Mouse (Mus musculus) heart, embryonic 10.5 days (tissue): ENCODE data around the gene Ppp3r1. TPM values are rescaled to one million over a fixed set of nuclear protein-coding genes. Genes with fewer than 3 reads are reported as not detected.

Source experiments
- DNase-seq: peaks from one replicate; pipeline ENCODE4 v3.0.0-alpha.2; 2017; ENCODE audit warnings: low spot score
- H3K27ac ChIP-seq: fragments of 300-500 bp; sonication (generic); 2 replicates; pipeline ENCODE4 v1.5.1; 2016; ENCODE audit warnings: mild to moderate bottlenecking
- H3K27me3 ChIP-seq: fragments of 300-500 bp; sonication (generic); 2 replicates; pipeline ENCODE4 v1.6.1; 2016; ENCODE audit warnings: mild to moderate bottlenecking; ENCODE audit not compliant: poor library complexity, insufficient read depth, severe bottlenecking
- H3K36me3 ChIP-seq: fragments of 300-500 bp; sonication (generic); 2 replicates; pipeline ENCODE4 v1.6.1; 2016; ENCODE audit warnings: mild to moderate bottlenecking, moderate library complexity
- H3K4me1 ChIP-seq: fragments of 300-500 bp; sonication (generic); 2 replicates; pipeline ENCODE4 v1.6.1; 2016; ENCODE audit warnings: mild to moderate bottlenecking
- H3K4me3 ChIP-seq: fragments of 300-500 bp; sonication (generic); 2 replicates; pipeline ENCODE4 v1.5.1; 2016; ENCODE audit warnings: mild to moderate bottlenecking, moderate library complexity
- H3K9me3 ChIP-seq: fragments of 300-500 bp; sonication (generic); 2 replicates; pipeline ENCODE4 v1.6.1; 2016; ENCODE audit warnings: mild to moderate bottlenecking, moderate library complexity
- WGBS: fragments of 180-500 bp; shearing (Covaris S2); methylation state at CpG from one replicate; pipeline ENCODE4 v1.1.7; 2016; 5-methylcytosine and 5-hydroxymethylcytosine counted together
- polyA plus RNA-seq: library from polyadenylated mRNA; unstranded; fragments of >200 nt; fragmentation: Nextera tagmentation; extraction: Ambion mirVana; gene quantifications from 2 replicates; pipeline ENCODE4 v1.2.1, GENCODE M21; 2016

The Ppp3r1 gene
- polyA plus RNA-seq = 75.1 and 76.7 TPM in 2 replicates

DNA sequence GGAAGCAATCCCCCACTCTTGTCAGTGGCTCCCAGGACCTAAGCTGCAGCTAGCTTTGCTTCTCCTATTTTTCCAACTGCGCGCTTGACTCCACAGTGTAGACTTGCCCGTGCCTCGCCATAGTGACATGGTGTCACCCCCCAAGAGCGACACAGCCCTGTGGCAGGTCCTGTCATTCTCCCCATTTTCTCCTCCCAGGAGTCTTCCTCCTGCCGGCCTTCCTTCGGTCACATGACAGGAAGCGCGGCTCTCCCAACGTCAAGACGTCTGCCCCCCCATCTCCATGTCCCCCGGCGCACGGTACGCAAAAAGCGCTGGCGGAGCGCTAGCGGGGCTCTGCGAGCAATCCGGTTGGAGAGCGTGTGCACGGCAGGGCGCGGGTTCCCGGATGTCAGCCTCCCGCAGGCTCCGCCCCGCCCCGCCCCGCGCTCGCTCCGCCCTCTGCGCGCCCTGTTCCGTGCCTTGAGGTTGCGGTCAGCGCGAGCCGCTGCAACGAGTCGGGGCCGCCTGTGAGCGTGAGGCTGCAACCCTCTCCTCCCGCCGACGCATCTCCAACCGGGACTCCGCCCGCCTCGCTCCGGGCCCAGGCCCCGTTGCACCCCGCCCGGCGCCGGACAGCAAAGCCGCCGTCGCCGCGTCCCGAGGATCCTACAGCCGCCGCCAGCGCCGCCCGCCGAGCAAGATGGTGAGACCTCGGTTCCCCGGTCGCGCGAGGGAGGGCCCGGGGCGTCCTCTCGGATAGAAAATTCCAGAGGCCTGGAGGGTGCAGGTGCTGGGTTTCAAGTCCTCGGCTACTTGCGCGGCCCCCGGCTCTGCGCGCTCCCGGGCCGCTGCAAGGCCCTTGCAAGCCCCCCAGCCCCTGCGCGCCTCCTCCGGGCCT is at the start of gene Ppp3r1:
Gene Ppp3r1 (plus strand): TSS at position 406 of the 880 bp plus-strand sequence.
- WGBS = under 1% methylated on average over 80 of the region's 89 CpGs
- Histone ChIP-seq H3K4me3 (peak within 1 kb of the TSS; percentile 98), H3K36me3 (no peaks in the 10 kb centered on the region), H3K27me3 (no peaks in the 10 kb centered on the region), H3K4me1 (peaks cover 13% of the 10 kb centered on the region), H3K9me3 (no peaks in the 10 kb centered on the region), H3K27ac (peak within 1 kb of the TSS; percentile 97)
- peak; percentile 96 for DNase-seq

GRCm38 (mm10) chr11:17112419-17113090 is 46.5 kb upstream of the Ppp3r1 start:
- Histone ChIP-seq H3K36me3 (no peaks in the 10 kb centered on the region), H3K4me1 (no peaks in the 10 kb centered on the region), H3K9me3 (no peaks in the 10 kb centered on the region), H3K4me3 (no peak overlapping the region), H3K27ac (no peak overlapping the region), H3K27me3 (no peaks in the 10 kb centered on the region)
- WGBS = 62% methylated on average over 1 of the region's 1 CpGs
- DNase-seq = no peak

DNA sequence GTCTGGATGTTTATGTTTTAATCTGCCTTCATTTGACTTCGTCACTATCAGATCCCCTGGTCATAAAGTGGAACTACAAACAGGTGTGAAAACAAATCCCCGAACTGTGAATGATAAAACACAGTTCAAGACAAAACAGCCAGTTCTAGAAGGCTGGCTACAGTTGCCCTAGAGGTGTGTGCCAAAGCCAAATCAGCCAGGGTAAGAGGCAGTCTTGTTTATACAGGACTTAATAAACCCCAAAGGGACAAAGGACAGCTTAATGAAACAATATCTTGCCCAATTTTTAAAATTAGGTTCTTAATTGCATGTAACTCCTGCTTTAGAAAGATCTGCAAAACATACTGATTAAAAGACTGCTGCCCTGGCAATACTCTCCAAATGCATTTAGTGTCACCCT is 32.6 kb upstream of the Ppp3r1 start:
- H3K36me3 ChIP-seq = no peaks in the 10 kb centered on the region
- H3K27me3 ChIP-seq = no peaks in the 10 kb centered on the region
- no peak overlapping the region for H3K27ac ChIP-seq
- 59% methylated on average over 2 of the region's 2 CpGs for WGBS
- DNase-seq = no peak
- H3K4me3 ChIP-seq = no peak overlapping the region
- no peaks in the 10 kb centered on the region for H3K9me3 ChIP-seq
- no peaks in the 10 kb centered on the region for H3K4me1 ChIP-seq

DNA sequence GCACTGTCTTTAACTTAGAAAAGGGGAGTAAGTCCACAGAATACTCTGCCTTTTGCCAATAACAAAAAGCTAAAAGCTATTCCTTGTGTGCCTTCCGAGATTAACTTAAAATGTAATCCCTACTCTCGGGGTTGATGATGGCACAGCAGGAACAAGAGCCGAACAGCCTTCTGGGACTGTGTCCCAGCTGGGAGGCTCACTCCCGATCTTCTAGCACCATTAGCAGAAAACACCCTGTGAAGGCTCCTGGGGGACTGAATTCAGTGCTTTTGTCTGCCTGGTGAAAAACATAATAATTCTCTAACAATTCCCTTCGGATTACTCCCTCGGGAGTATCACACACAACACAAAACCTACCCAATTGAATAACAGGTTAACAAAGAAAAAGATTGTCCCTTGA is 23.4 kb upstream of the Ppp3r1 start:
- 28% methylated on average over 6 of the region's 6 CpGs for WGBS
- no peak overlapping the region for H3K27ac ChIP-seq
- H3K9me3 ChIP-seq = no peaks in the 10 kb centered on the region
- H3K4me1 ChIP-seq = no peaks in the 10 kb centered on the region
- H3K4me3 ChIP-seq = no peak overlapping the region
- DNase-seq = no peak
- no peaks in the 10 kb centered on the region for H3K36me3 ChIP-seq
- H3K27me3 ChIP-seq = no peaks in the 10 kb centered on the region

GRCm38 (mm10) chr11:17138306-17139033 is 20.6 kb upstream of the Ppp3r1 start:
- WGBS = 60% methylated on average over 6 of the region's 6 CpGs
- DNase-seq = no peak
- H3K9me3 ChIP-seq = no peaks in the 10 kb centered on the region

GRCm38 (mm10) chr11:17159738-17160241 is 727 bp downstream of the Ppp3r1 start:
- H3K27ac ChIP-seq = peak overlapping the region; percentile 97
- under 1% methylated on average over 45 of the region's 46 CpGs for WGBS
- DNase-seq = peak; percentile 76
- no peaks in the 10 kb centered on the region for H3K36me3 ChIP-seq
- no peaks in the 10 kb centered on the region for H3K27me3 ChIP-seq
- no peaks in the 10 kb centered on the region for H3K9me3 ChIP-seq
- H3K4me1 ChIP-seq = peaks cover 15% of the 10 kb centered on the region
- H3K4me3 ChIP-seq = peak overlapping the region; percentile 98

More at GRCm38 (mm10) chr11:17138306-17139033, 20.6 kb upstream of the Ppp3r1 start:
- Histone ChIP-seq H3K27me3 (no peaks in the 10 kb centered on the region), H3K4me1 (no peaks in the 10 kb centered on the region), H3K27ac (no peak overlapping the region), H3K36me3 (no peaks in the 10 kb centered on the region), H3K4me3 (no peak overlapping the region)

GRCm38 (mm10) chr11:17160242-17160641 is 1.2 kb downstream of the Ppp3r1 start:
- peak; percentile 81 for DNase-seq
- whole genome bisulfite sequencing = 2% methylated on average over 12 of the region's 12 CpGs
- no peaks in the 10 kb centered on the region for H3K36me3 ChIP-seq

DNA sequence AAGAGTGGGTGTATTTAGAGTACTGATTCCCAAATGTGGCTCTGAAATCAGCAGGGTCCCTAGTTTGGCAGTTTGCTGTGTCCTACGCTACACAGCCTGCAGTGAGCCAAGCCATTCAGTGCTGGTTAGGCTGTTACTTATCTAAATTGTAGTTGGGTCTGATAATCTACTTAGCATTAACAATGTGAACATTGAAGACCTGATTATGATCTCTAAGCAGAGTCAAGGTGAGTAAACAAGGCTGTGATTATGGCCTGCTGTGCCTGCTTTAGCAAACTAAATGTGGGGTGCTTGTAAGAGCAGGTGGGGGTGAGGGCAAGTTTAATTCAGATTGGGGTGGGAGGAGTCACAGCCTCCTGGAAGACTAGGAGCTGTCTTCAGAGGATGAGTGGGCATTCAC is 4.9 kb downstream of the Ppp3r1 start:
- Histone ChIP-seq H3K4me3 (no peak overlapping the region), H3K9me3 (no peaks in the 10 kb centered on the region), H3K36me3 (no peaks in the 10 kb centered on the region), H3K27ac (no peak overlapping the region), H3K4me1 (peaks cover 20% of the 10 kb centered on the region), H3K27me3 (no peaks in the 10 kb centered on the region)
- DNase-seq = no peak
- 74% methylated on average over 1 of the region's 1 CpGs for WGBS

More at GRCm38 (mm10) chr11:17160242-17160641, 1.2 kb downstream of the Ppp3r1 start:
- H3K27ac ChIP-seq = peak overlapping the region; percentile 97
- peaks cover 15% of the 10 kb centered on the region for H3K4me1 ChIP-seq
- H3K27me3 ChIP-seq = no peaks in the 10 kb centered on the region
- H3K9me3 ChIP-seq = no peaks in the 10 kb centered on the region
- H3K4me3 ChIP-seq = peak overlapping the region; percentile 98

- Histone ChIP-seq H3K4me3 (no peak overlapping the region), H3K27ac (no peak overlapping the region), H3K36me3 (no peaks in the 10 kb centered on the region), H3K9me3 (no peaks in the 10 kb centered on the region), H3K4me1 (peaks cover 21% of the 10 kb centered on the region), H3K27me3 (no peaks in the 10 kb centered on the region)
- WGBS = 90% methylated on average over 7 of the region's 7 CpGs
- no peak for DNase-seq
Measured at GRCm38 (mm10) chr11:17166627-17167026, 7.6 kb downstream of the Ppp3r1 start.

DNA sequence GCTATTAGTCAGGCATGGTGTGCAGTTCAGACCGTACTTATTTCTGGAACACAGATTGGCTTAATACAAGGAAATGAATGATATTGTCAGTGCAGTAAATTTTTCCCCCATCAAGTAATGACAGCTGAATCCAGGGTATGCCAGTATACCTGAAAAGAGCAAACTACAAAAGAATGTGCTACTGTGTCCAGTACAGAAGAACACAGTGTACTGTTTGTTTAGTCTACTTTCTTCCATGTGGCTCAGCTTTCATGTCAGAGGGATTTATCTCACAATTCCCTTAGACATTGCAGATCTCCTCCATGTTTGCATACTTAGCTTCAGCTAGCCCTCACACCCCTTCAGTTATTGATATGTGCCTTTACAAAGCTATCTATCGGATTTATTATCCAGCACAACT is 10.2 kb downstream of the Ppp3r1 start:
- Histone ChIP-seq H3K27me3 (no peaks in the 10 kb centered on the region), H3K27ac (no peak overlapping the region), H3K4me3 (no peak overlapping the region), H3K4me1 (peaks cover 12% of the 10 kb centered on the region; the same call in 1 of the 2 replicates), H3K36me3 (peaks cover 12% of the 10 kb centered on the region; the same call in 1 of the 2 replicates), H3K9me3 (no peaks in the 10 kb centered on the region; the same call in 1 of the 2 replicates)
- no peak for DNase-seq
- 87% methylated on average over 2 of the region's 2 CpGs for WGBS

- no peak for DNase-seq
- Histone ChIP-seq H3K36me3 (peaks cover 12% of the 10 kb centered on the region; the same call in 1 of the 2 replicates), H3K9me3 (no peaks in the 10 kb centered on the region; the same call in 1 of the 2 replicates), H3K27me3 (no peaks in the 10 kb centered on the region), H3K4me3 (no peak overlapping the region), H3K27ac (no peak overlapping the region), H3K4me1 (peaks cover 7% of the 10 kb centered on the region; the same call in 1 of the 2 replicates)
- WGBS = 98% methylated on average over 1 of the region's 1 CpGs
Measured at GRCm38 (mm10) chr11:17170938-17171729, 12.1 kb downstream of the Ppp3r1 start.

GRCm38 (mm10) chr11:17172300-17172699 is 13.2 kb downstream of the Ppp3r1 start:
- Histone ChIP-seq H3K27me3 (no peaks in the 10 kb centered on the region), H3K9me3 (no peaks in the 10 kb centered on the region; the same call in 1 of the 2 replicates), H3K27ac (no peak overlapping the region), H3K36me3 (peaks cover 12% of the 10 kb centered on the region; the same call in 1 of the 2 replicates), H3K4me3 (no peak overlapping the region), H3K4me1 (peaks cover 7% of the 10 kb centered on the region; the same call in 1 of the 2 replicates)
- 94% methylated on average over 4 of the region's 4 CpGs for WGBS
- DNase-seq = no peak
